Mouse (Mus musculus) olfactory bulb, adult 2 months (tissue): ENCODE data around the gene Men1.

Experiments
- CTCF ChIP-seq: fragments of 200-500 bp; IDR thresholded peaks from 2 replicates; pipeline ENCODE4 v1.5.1; 2012; ENCODE audit warnings: low read depth, mild to moderate bottlenecking, low read length, moderate library complexity; ENCODE audit not compliant: insufficient read depth
- POLR2A ChIP-seq: fragments of 200-500 bp; IDR thresholded peaks from 2 replicates; pipeline ENCODE4 v1.6.1; 2012; ENCODE audit warnings: mild to moderate bottlenecking, low read depth, low read length, moderate library complexity; ENCODE audit not compliant: insufficient read depth

- TF ChIP-seq POLR2A (no peak), CTCF (no peak)
These were observed 35.8 kb upstream of the Men1 start for GRCm38 (mm10) chr19:6299003-6299402.
